Mouse (Mus musculus): ENCODE results near the gene Fam19a4.
"Not testable (repeated sequence)": the region's sequence is repeated elsewhere in the genome, so short reads cannot be mapped to it uniquely, and the experiment has no call there.

Fam19a4 gene

DNA sequence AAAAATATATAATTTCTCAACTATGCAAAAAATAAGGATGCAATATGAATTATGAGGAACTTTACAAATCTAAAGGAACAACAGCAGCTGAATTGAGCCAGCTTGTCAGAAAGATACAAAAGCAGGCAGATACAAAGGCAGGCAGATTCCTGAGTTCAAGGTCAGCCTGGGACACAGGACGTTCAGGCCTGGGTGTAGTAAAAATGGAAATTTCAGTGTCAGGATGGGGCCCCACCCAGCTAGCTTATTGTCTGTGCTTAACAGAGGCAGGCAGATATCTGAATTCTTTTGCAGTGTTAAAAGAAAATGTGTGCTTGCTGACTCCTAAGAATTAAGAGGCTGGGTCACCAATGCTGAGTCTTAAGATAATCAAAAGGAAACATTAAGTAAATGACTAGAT, 124.4 kb downstream of the Fam19a4 start:
- no peak for DNase-seq

DNA sequence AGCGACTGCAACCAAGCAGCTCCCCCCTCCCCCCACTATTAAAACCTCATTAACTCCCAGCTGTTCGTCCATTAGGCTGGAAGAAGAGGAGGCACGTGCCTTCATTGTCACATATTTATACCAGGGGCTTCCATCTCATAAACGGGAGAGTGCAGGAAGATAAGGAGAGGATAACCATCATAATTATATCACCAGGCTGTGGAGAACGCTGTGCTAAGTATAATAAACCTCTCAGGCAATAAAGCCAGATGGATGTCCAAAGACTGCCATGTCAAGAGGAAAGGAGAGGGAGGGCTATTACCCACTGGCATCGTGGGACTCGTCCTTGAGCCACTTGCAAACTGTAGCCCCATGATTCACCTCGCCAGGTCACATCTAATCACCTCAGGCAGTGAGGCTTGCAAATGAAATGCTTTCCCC, 151.1 kb downstream of the Fam19a4 start:
- no peak for DNase-seq

- DNase-seq, result not testable (repeated sequence)
These were observed 183.1 kb downstream of the Fam19a4 start for GRCm38 (mm10) chr6:96877105-96877504.

DNA sequence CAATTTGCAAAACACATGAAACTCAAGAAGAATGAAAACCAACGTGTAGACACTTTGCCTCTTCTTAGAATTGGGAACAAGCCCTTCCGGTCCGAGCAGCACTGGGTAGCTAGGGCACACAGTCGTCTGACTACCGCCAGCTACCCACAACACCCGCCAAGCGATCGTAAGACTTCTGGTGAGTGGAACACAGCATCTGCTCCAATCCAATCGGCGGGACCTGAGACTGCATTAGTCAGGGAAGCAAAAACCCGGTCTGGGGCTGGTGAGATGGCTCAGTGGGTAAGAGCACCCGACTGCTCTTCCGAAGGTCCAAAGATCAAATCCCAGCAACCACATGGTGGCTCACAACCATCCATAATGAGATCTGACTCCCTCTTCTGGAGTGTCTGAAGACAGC, 183.6 kb downstream of the Fam19a4 start:
- not testable (repeated sequence) for DNase-seq

- no peak for DNase-seq
These were observed 207.1 kb downstream of the Fam19a4 start for GRCm38 (mm10) chr6:96853065-96853464.

GRCm38 (mm10) chr6:96843944-96844343, 216.3 kb downstream of the Fam19a4 start:
- DNase-seq, result no peak

GRCm38 (mm10) chr6:96840634-96841033, 219.6 kb downstream of the Fam19a4 start:
- DNase-seq, result no peak

- no peak for DNase-seq
These were observed 233.6 kb downstream of the Fam19a4 start for GRCm38 (mm10) chr6:96826626-96827025.

DNA sequence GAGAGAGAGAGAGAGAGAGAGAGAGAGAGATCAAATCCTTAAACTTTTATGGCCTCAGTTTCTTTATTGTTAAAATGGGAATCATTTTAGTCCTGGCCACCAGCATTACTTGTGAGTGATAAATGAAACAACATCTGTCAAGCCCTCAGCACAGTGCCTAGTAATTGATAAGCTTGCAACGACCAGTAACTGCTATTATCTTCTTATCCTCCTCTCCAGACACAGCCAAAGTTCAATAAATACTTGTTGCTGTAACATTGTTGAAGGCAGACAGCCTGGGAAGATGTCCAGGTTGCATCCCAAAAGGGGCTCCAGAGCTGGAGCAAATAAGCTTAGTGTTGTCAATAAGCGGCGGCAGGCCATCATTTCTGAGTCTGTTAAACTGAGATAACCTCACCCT, 257.2 kb downstream of the Fam19a4 start:
- DNase-seq, result no peak

DNA sequence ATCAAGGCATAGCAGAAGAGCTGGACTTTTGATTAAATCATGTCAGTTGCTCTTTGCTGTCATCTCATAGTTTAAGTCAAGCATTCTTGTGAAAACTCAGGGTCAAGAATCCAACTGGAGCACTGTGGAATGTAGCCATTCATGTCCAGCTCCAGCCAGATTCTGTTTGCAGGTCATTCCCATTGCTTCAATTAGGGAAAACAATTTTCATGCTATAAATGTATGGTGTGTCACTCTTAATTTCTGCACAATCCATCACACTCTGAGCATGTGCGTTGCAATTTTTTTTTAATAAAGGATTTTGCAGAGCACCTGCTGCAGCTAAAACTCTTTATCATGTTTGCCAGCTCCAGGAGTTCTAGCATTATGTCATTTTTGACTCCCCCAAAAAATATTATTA, 261.5 kb downstream of the Fam19a4 start:
- no peak for DNase-seq

DNA sequence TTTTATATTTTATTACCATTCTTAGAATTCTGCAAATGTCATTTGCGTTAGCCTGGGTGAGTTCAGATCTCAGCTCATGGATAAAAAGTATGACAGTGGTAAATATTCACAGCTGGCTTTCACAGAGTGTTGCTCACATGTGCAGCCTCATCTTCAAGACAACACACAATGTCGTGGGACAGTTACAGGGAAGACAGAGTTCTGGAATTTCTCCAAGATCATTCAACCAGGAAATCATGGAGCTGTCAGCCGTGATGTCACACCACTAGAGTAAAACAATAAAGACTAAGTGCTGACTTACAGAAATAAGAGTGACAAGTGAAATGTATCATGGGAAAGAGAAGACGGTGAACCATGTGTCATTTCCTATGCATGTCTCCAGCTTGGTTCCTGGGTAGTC, 262.8 kb downstream of the Fam19a4 start:
- no peak for DNase-seq

Data from thymus, postnatal 14 days (tissue).